Mouse (Mus musculus): Measurements from ENCODE around the gene Mamdc4. TPM values are rescaled to one million over a fixed set of nuclear protein-coding genes. Genes with fewer than 3 reads are reported as not detected.

The Mamdc4 gene
- total RNA-seq, 4 experiments from 2014 or later = 1.4 to 11.0 (median 4.0) TPM

DNA sequence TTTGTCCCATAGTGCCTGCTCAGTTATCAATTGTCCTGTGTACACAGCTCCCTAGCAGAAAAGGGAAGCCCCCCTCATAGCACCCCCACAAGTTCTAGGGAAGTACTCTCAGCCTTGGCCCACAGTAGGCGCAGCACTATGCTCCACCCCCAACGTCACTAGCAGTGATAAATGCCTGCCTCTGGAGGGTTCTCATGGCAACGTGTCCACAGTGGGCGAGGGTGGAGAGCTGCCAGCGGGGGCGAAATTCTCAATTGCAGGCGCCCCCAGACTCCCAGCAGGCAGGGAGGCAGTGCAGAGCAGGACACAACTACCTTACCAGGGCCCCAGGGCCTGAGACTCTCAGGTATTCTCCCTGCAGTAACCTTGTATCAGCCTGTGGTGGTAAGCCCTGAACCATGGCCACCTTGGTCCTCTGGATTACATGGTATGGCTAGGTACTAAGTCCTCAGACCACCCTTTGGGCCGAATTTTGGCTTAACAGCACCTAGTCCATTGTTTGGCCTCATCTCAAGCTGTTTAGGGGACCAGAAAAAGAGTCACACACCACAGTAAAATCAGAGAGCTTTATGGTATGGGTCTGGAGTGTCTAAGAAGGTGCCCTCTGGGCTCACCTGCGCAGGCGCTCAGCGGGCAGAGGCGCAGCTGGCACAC, 7.9 kb upstream of the Mamdc4 start:
- no peak for DNase-seq

- no peak for DNase-seq
Observed at GRCm38 (mm10) chr2:25581901-25582301, 7.3 kb upstream of the Mamdc4 start.

DNA sequence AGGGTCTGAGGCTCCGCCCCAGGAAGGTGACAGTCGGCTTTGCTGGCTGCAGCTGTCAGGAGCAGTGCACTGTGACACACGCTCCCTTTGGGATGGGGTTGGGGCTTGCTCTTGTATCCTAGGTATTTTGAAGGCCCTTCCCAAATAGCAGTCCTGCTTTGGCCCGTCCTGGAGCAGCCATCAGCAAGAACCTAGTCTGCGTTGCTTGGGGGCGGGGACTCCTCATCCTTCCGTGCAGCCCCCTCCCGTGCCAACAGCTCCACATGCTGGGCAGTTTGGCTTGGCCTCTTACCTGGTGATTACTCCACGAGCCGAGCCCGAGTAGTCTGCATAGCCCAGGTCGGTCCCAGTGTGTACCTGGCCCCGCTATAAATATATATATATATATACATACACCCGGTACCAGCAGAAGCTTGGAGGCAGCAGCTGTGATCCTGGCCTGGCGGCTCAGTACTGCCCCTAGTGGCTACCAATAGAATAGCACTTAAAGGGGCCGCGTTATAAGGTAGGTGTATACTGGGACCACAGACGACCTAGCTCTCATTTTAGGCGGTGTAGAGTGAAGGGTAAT, 6.7 kb upstream of the Mamdc4 start, which contains the start of gene Ajm1:
Gene Ajm1, minus strand, starts transcription at position 464 of the 571 bp plus-strand sequence.
- no peak for DNase-seq

GRCm38 (mm10) chr2:25580621-25581101, 6.0 kb upstream of the Mamdc4 start:
- no peak for DNase-seq

- no peak for DNase-seq
Observed at GRCm38 (mm10) chr2:25579737-25580460, 5.3 kb upstream of the Mamdc4 start.

DNA sequence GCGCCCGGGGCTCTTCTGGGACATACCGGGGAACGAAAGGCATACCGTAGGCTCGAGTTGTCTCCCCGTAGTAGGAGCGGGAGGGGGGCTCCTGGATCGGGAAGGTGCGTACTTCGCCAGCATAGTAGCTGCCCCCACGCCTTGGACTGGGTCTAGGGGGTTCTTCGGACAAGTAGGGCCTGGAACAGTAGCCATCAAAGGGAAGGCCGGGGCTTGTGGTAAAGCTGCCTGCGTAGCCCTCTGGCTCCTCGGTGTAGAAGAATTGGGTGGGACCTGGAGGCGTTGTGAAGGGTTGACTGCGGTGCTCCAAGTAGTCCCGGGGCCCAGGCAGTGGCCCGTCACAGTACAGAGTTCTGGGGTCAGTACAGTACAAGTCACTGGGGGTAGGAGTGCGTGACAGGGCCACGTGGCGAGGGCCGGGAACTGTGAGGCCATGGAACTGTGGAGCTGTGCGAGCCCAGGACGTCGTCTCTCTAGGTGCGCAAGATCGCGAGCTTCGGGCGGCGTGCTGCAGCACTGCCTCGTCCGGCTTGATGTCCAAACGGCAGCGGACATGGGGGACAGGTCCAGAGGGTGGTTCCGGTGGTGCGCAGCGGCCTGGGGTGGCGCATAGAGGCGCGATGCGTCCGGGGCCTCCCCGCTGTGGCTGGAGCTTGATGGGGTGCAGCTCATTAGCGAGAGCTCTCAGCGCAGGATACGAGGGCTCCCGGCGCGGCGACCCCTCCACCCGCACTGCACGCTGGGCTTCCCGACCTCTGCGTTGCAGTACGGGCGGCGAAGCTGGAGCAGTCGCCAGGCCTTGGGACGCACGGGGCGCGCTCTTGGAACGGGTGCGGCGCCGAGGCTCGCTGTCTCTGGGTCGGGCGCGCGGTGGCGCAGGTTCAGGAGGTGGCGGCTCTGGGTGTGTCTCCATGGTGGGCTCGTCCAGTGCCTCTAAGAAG, 4.4 kb upstream of the Mamdc4 start:
- no peak for DNase-seq

- no peak for DNase-seq
Observed at GRCm38 (mm10) chr2:25577951-25578795, 3.5 kb upstream of the Mamdc4 start.

- DNase-seq = no peak
Observed at GRCm38 (mm10) chr2:25576965-25577891, 2.6 kb upstream of the Mamdc4 start.

DNA sequence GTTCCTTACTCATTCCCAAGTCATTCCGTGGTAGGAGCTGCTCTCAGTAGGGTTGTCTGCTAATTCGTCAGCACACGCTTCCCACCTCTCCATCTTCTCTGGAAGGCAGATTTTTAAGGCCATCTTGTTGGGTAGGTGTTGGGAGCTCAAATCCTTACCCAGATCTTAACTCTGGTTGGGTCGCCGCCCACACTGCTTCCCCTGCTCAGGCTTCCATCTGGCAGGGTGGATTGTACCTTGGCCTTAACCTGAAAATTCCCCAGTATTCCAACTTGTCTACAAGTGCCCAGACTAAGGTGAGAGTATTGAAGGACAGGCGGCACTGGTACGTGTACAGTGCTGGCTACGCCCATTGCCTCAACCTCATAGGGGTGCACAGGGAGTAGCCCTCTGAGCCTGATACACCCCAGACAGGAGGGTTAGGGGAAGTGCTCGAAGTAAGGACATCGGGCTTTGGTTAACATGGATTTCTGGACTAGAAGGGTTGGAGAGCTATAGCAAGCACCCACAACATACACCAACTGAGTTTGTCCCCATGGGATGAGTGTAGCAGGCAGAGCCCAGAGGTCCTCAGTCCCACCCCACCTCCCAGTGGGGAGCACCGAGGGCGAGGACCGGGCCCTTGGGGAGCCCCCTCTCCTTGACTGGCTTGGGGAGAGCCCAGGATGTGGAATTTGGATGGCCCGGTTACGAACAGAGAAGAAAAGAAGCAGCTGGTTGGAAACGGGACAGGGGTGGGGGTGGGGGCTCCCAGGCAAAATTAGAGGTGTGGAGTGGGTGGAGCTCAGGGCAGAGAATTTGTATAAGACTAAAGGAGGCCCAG, 1.6 kb upstream of the Mamdc4 start:
- DNase-seq = no peak

- no peak for DNase-seq
Observed at GRCm38 (mm10) chr2:25575432-25576027, 885 bp upstream of the Mamdc4 start.

GRCm38 (mm10) chr2:25574136-25574535, 509 bp downstream of the Mamdc4 start:
- no peak for DNase-seq

DNA sequence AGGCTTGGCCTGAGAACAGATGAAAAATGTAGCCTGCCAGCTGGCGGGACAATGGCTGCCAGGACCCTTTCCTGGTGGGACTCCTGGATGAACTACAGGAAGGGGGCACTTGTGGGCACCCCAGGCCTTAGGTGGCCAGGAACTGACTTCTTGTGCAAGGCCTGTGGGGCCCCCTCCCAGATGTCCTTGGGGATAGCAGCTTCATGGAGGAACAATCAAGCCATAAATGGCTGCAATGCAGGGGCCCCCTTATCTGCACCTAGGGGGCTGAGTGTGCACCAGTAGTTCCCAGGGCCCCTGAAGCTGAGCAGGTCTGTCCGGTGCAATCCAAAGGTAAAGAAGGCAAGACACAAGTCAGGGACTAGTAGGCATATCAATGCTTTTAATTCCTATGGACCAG, 1.6 kb downstream of the Mamdc4 start:
- no peak for DNase-seq

- no peak for DNase-seq
Observed at GRCm38 (mm10) chr2:25571221-25571620, 3.4 kb downstream of the Mamdc4 start.

- DNase-seq = no peak
Observed at GRCm38 (mm10) chr2:25569323-25569722, 5.3 kb downstream of the Mamdc4 start.

GRCm38 (mm10) chr2:25568473-25569019, 6.1 kb downstream of the Mamdc4 start:
- no peak for DNase-seq

DNA sequence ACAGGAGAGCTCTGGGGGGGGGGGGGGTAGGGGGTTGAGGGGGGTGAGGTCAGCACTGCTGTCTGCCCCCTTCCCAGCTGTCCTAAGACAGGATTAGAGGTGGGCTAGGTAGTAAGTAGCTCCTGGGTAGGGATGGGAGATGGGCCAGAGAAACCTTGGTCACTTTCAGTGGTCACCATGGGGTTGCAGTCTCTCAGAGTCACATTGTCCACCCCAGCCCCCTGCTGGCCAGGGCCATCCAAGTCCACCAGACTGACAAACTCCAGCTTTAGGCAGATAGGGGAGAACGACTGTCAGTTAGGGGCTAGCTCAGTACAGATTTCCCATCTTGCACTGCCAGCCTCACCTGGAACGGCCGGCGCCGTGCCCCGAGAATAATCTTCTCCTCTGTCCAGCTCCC, 8.1 kb downstream of the Mamdc4 start:
- no peak for DNase-seq

GRCm38 (mm10) chr2:25565741-25566140, 8.9 kb downstream of the Mamdc4 start:
- no peak for DNase-seq

GRCm38 (mm10) chr2:25561946-25562345, 12.7 kb downstream of the Mamdc4 start:
- no peak for DNase-seq

DNA sequence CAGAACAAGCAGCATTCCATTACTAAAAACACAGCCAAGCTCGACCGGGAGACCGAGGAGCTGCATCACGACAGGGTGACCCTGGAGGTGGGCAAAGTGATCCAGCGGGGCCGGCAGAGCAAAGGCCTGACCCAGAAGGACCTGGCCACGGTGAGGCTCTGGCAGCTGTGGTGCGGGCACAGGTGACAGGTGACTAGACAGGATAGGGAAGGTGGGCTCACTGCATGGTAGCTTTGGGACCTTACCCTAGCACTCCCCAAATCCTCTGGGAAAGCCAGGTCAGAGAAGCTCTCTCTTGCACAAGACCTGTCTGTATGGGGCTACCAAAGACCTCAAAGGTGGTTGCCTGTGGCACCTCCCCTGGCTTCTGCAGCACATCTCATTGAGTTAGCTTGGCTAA, 14.1 kb downstream of the Mamdc4 start:
- no peak for DNase-seq

Data from adrenal gland, adult 8-10 months (tissue).